Mouse (Mus musculus) olfactory bulb, adult 2 months (tissue): ENCODE results near the gene Eif2ak3. TPM values are rescaled to one million over a fixed set of nuclear protein-coding genes. Genes with fewer than 3 reads are reported as not detected.
A peak's percentile ranks its signal among the peaks of the same experiment; 100 is the strongest.
"Not testable (repeated sequence)": the region's sequence is repeated elsewhere in the genome, so short reads cannot be mapped to it uniquely, and the experiment has no call there.

ENCODE experiments used
- H3K27ac ChIP-seq: fragments of 200-500 bp; 2 replicates; pipeline ENCODE4 v1.5.1; 2012; ENCODE audit warnings: low read depth, low read length; ENCODE audit not compliant: insufficient read depth
- H3K4me1 ChIP-seq: fragments of 200-500 bp; 2 replicates; pipeline ENCODE4 v1.6.1; 2012; ENCODE audit warnings: low read length; ENCODE audit not compliant: control insufficient read depth, insufficient read depth
- H3K4me3 ChIP-seq: fragments of 200-500 bp; 2 replicates; pipeline ENCODE4 v1.5.1; 2012; ENCODE audit warnings: mild to moderate bottlenecking, low read depth, low read length, moderate library complexity; ENCODE audit not compliant: insufficient read depth
- CTCF ChIP-seq: fragments of 200-500 bp; IDR thresholded peaks from 2 replicates; pipeline ENCODE4 v1.5.1; 2012; ENCODE audit warnings: low read depth, mild to moderate bottlenecking, low read length, moderate library complexity; ENCODE audit not compliant: insufficient read depth
- POLR2A ChIP-seq: fragments of 200-500 bp; IDR thresholded peaks from 2 replicates; pipeline ENCODE4 v1.6.1; 2012; ENCODE audit warnings: mild to moderate bottlenecking, low read depth, low read length, moderate library complexity; ENCODE audit not compliant: insufficient read depth
- WGBS: fragments of 180-500 bp; shearing (Covaris S2); methylation state at CpG from one replicate; pipeline ENCODE4 v1.1.7; 2018; 5-methylcytosine and 5-hydroxymethylcytosine counted together
- polyA plus RNA-seq: library from polyadenylated mRNA; stranded (reverse); fragments of >200 nt; gene quantifications from 2 replicates; pipeline ENCODE4 v1.2.4, GENCODE M21; 2012; ENCODE audit warnings: low replicate concordance; ENCODE audit not compliant: missing spikeins, insufficient read depth, insufficient read length

Gene Eif2ak3
- polyA plus RNA-seq, 1 experiment = not detected

- Histone ChIP-seq H3K27ac (no peak overlapping the region), H3K4me1 (no peaks in the 10 kb centered on the region), H3K4me3 (no peak overlapping the region)
- WGBS = 50% methylated on average over 4 of the region's 4 CpGs
- TF ChIP-seq POLR2A (no peak), CTCF (no peak)
Observed at GRCm38 (mm10) chr6:70812526-70812895, 31.8 kb upstream of the Eif2ak3 start.

GRCm38 (mm10) chr6:70813921-70814628 is 30.2 kb upstream of the Eif2ak3 start:
- 91% methylated on average over 18 of the region's 18 CpGs for WGBS

GRCm38 (mm10) chr6:70814629-70814950 is 29.7 kb upstream of the Eif2ak3 start:
- Histone ChIP-seq H3K4me1 (no peaks in the 10 kb centered on the region), H3K4me3 (no peak overlapping the region), H3K27ac (no peak overlapping the region)
- TF ChIP-seq CTCF (no peak), POLR2A (no peak)
- 90% methylated on average over 4 of the region's 4 CpGs for WGBS

More at GRCm38 (mm10) chr6:70813921-70814628, 30.2 kb upstream of the Eif2ak3 start:
- no peak overlapping the region for H3K27ac ChIP-seq
- H3K4me3 ChIP-seq = no peak overlapping the region
- TF ChIP-seq CTCF (no peak), POLR2A (no peak)
- no peaks in the 10 kb centered on the region for H3K4me1 ChIP-seq

- WGBS = 91% methylated on average over 8 of the region's 8 CpGs
- TF ChIP-seq CTCF = no peak
- TF ChIP-seq POLR2A = no peak
- H3K4me1 ChIP-seq = no peaks in the 10 kb centered on the region
- H3K27ac ChIP-seq = no peak overlapping the region
- H3K4me3 ChIP-seq = no peak overlapping the region
Observed at GRCm38 (mm10) chr6:70815471-70815870, 28.8 kb upstream of the Eif2ak3 start.

GRCm38 (mm10) chr6:70821566-70821965 is 22.7 kb upstream of the Eif2ak3 start:
- no peak for TF ChIP-seq POLR2A
- no peak for TF ChIP-seq CTCF
- H3K4me3 ChIP-seq = no peak overlapping the region
- no peak overlapping the region for H3K27ac ChIP-seq
- 80% methylated on average over 2 of the region's 2 CpGs for WGBS
- peaks cover 5% of the 10 kb centered on the region for H3K4me1 ChIP-seq

GRCm38 (mm10) chr6:70822386-70822910 is 21.9 kb upstream of the Eif2ak3 start:
- 50% methylated on average over 5 of the region's 5 CpGs for WGBS
- H3K4me3 ChIP-seq = no peak overlapping the region
- peaks cover 5% of the 10 kb centered on the region for H3K4me1 ChIP-seq
- no peak for TF ChIP-seq POLR2A
- no peak for TF ChIP-seq CTCF
- no peak overlapping the region for H3K27ac ChIP-seq

GRCm38 (mm10) chr6:70823277-70823676 is 21.0 kb upstream of the Eif2ak3 start:
- WGBS = 81% methylated on average over 4 of the region's 4 CpGs
- not testable (repeated sequence) for H3K4me1 ChIP-seq

GRCm38 (mm10) chr6:70824085-70824986 is 20.0 kb upstream of the Eif2ak3 start:
- peak overlapping the region; percentile 41 for H3K4me3 ChIP-seq
- TF ChIP-seq CTCF (no peak), POLR2A (0 out of 2 replicates have a peak, but pooled peaks have one; percentile 18)
- H3K27ac ChIP-seq = peak overlapping the region; percentile 27; the same call in 1 of the 2 replicates
- 6% methylated on average over 23 of the region's 23 CpGs for WGBS
- H3K4me1 ChIP-seq = peaks cover 5% of the 10 kb centered on the region

More at GRCm38 (mm10) chr6:70823277-70823676, 21.0 kb upstream of the Eif2ak3 start:
- H3K4me3 ChIP-seq, H3K27ac ChIP-seq: not testable (repeated sequence)

- H3K4me1 ChIP-seq = peaks cover 5% of the 10 kb centered on the region
- WGBS = 56% methylated on average over 4 of the region's 4 CpGs
- H3K4me3 ChIP-seq = peak overlapping the region; percentile 41; the same call in 1 of the 2 replicates
- TF ChIP-seq CTCF (no peak), POLR2A (no peak)
- H3K27ac ChIP-seq = no peak overlapping the region
Observed at GRCm38 (mm10) chr6:70824987-70825337, 19.4 kb upstream of the Eif2ak3 start.
